9 mouse cellular contexts compared by ENCODE assay signal in the genomic region with DNA sequence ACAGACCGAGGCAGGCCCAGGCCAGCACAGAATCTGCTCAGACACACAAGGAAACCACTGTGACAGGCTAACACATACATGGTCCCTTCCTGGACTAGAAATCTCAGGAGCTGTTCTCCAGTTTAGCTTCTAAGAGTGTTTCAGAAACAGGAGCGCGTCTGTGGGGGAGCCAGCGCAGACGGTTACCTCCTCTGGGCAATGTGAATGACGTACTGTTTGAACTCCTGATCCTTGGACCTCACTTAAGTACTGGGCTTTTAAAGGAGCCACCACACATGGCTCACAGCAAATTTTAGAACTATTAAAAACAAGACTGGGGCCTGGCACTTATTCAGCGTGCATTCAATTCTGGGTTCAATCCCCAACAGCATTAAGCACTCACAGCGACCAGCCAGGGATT. TPM values are rescaled to one million over a fixed set of nuclear protein-coding genes. Genes with fewer than 3 reads are reported as not detected.
DNase-seq lines count a peak whose midpoint lies in the region; ATAC-seq and TF ChIP-seq lines count a peak whose summit lies in the region.
"Had no signal": no experiment of that assay in that cellular context is flagged by ENCODE, and none has a peak within 500 bp of the region (broad histone marks: within the 10 kb centered on the region; RNA-seq: fewer than 3 reads in every experiment).

No protein-coding gene starts in this region.

- H3K4me2 ChIP-seq in forebrain, embryonic 13.5 days = peak overlapping the region; percentile 80
- no peak overlapping the region; the same call in 1 of the 2 replicates for H3K4me2 ChIP-seq in liver, embryonic 14.5 days (ENCODE audit: low read depth)

- H3K27me3 ChIP-seq in liver, adult 2 months (ENCODE audit: control insufficient read depth, insufficient read depth, low read length) = no peaks in the 10 kb centered on the region
- H3K27me3 ChIP-seq in forebrain, embryonic 13.5 days = no peaks in the 10 kb centered on the region
- no peaks in the 10 kb centered on the region for H3K27me3 ChIP-seq in kidney, adult 2 months (replicated peaks; ENCODE audit: control insufficient read depth, insufficient read depth, low read length)
- no peaks in the 10 kb centered on the region for H3K27me3 ChIP-seq in liver, embryonic 14.5 days (ENCODE audit: control insufficient read depth, insufficient read depth, low read length)
- no peaks in the 10 kb centered on the region for H3K27me3 ChIP-seq in thymus, adult 2 months (ENCODE audit: control insufficient read depth, insufficient read depth, low read length)

- no peaks in the 10 kb centered on the region for H3K9me3 ChIP-seq in forebrain, embryonic 13.5 days (replicated peaks)
- H3K9me3 ChIP-seq in liver, embryonic 14.5 days (ENCODE audit: control insufficient read depth, low read length) = no peaks in the 10 kb centered on the region

- H3K4me1 ChIP-seq in liver, adult 2 months (ENCODE audit: control insufficient read depth, insufficient read depth, low read length) = peaks cover 2% of the 10 kb centered on the region; the same call in 1 of the 2 replicates
- peaks cover 53% of the 10 kb centered on the region for H3K4me1 ChIP-seq in forebrain, embryonic 13.5 days
- no peaks in the 10 kb centered on the region; the same call in 1 of the 2 replicates for H3K4me1 ChIP-seq in kidney, adult 2 months (ENCODE audit: control insufficient read depth, insufficient read depth, low read length)
- H3K4me1 ChIP-seq in liver, embryonic 14.5 days (replicated peaks; ENCODE audit: control insufficient read depth in 2 of 2, insufficient read depth in 2 of 2, low read length in 1 of 2) = peaks cover 19 to 34% of the 10 kb centered on the region in 2 experiments
- peaks cover 24% of the 10 kb centered on the region for H3K4me1 ChIP-seq in thymus, adult 2 months (replicated peaks; ENCODE audit: control insufficient read depth, insufficient read depth, low read length)

- ATAC-seq in forebrain, embryonic 13.5 days = no peak
- no peak for ATAC-seq in liver, embryonic 14.5 days (ENCODE audit: insufficient read depth)

- H3K4me3 ChIP-seq in liver, adult 2 months (ENCODE audit: insufficient read depth, low read depth, low read length) = peak overlapping the region; percentile 14; the same call in 1 of the 2 replicates
- no peak overlapping the region for H3K4me3 ChIP-seq in forebrain, embryonic 13.5 days
- no peak overlapping the region for H3K4me3 ChIP-seq in kidney, adult 2 months (ENCODE audit: insufficient read depth, low read depth, low read length)
- H3K4me3 ChIP-seq in liver, embryonic 14.5 days (ENCODE audit: insufficient read depth in 1 of 2, low read depth in 2 of 2, low read length in 2 of 2) = no peak overlapping the region
- no peak overlapping the region for H3K4me3 ChIP-seq in thymus, adult 2 months (ENCODE audit: control insufficient read depth, insufficient read depth, low read length)

- TF ChIP-seq POLR2A in liver, adult 2 months (IDR thresholded peaks at IDR 0.05; ENCODE audit: extremely low read depth, insufficient read depth, low read length) = no peak
- TF ChIP-seq POLR2A in kidney, adult 2 months (IDR thresholded peaks at IDR 0.05; ENCODE audit: low read depth, low read length) = no peak
- TF ChIP-seq POLR2A in thymus, adult 2 months (IDR thresholded peaks at IDR 0.05; ENCODE audit: control insufficient read depth, extremely low read depth, insufficient read depth, low read length, poor library complexity) = no peak

- TF ChIP-seq EP300 in liver, embryonic 14.5 days (IDR thresholded peaks at IDR 0.05; ENCODE audit: low read depth) = no peak

- H3K27ac ChIP-seq in liver, adult 2 months (replicated peaks; ENCODE audit: insufficient read depth, low read depth, low read length) = no peak overlapping the region
- H3K27ac ChIP-seq in forebrain, embryonic 13.5 days = peak overlapping the region; percentile 73; the same call in 1 of the 2 replicates
- H3K27ac ChIP-seq in kidney, adult 2 months (ENCODE audit: insufficient read depth, low read depth, low read length) = peak overlapping the region; percentile 48; the same call in 1 of the 2 replicates
- no peak overlapping the region for H3K27ac ChIP-seq in liver, embryonic 14.5 days
- no peak overlapping the region for H3K27ac ChIP-seq in thymus, adult 2 months (ENCODE audit: control insufficient read depth, insufficient read depth, low read length)

- no peaks in the 10 kb centered on the region for H3K79me2 ChIP-seq in liver, adult 2 months (ENCODE audit: control insufficient read depth, insufficient read depth, low read length)

- no peak for TF ChIP-seq CTCF in liver, adult 2 months (IDR thresholded peaks at IDR 0.05; ENCODE audit: low read depth, low read length)
- no peak for TF ChIP-seq CTCF in kidney, adult 2 months (conservative IDR thresholded peaks at IDR 0.05; ENCODE audit: insufficient read depth, insufficient read length, low read depth, low read length)
- TF ChIP-seq CTCF in liver, embryonic 14.5 days (IDR thresholded peaks at IDR 0.05; ENCODE audit: low read depth) = no peak
- TF ChIP-seq CTCF in thymus, adult 2 months (IDR thresholded peaks at IDR 0.05; ENCODE audit: borderline replicate concordance, control insufficient read depth, extremely low read depth, insufficient read depth, low read length, poor library complexity) = no peak

- DNase-seq in liver, adult 2 months (ENCODE audit: extremely low read depth, low read depth, low spot score) = peak; percentile 73
- DNase-seq in liver = no peak
- DNase-seq in kidney, adult 2 months = peak; percentile 65
- DNase-seq in liver, embryonic 14.5 days (ENCODE audit: low read depth in 3 of 3, low spot score in 3 of 3) = no peak
- no peak for DNase-seq in layer of hippocampus, postnatal 10 days (ENCODE audit: low spot score in 2 of 2)
- DNase-seq in thymus, adult 2 months = no peak

- peak overlapping the region; percentile 69 for H3K9ac ChIP-seq in liver, adult 2 months (ENCODE audit: low read depth, low read length)
- H3K9ac ChIP-seq in forebrain, embryonic 13.5 days = peak overlapping the region; percentile 40; the same call in 1 of the 2 replicates
- H3K9ac ChIP-seq in liver, embryonic 14.5 days (replicated peaks) = peak overlapping the region; percentile 27; the same call in 1 of the 2 replicates

- no peaks in the 10 kb centered on the region for H3K36me3 ChIP-seq in liver, adult 2 months (ENCODE audit: control insufficient read depth, insufficient read depth, low read length)
- H3K36me3 ChIP-seq in forebrain, embryonic 13.5 days (ENCODE audit: poor library complexity, severe bottlenecking) = peaks cover 28% of the 10 kb centered on the region
- no peaks in the 10 kb centered on the region for H3K36me3 ChIP-seq in kidney, adult 2 months (ENCODE audit: control insufficient read depth, insufficient read depth, low read length)
- peaks cover 27% of the 10 kb centered on the region for H3K36me3 ChIP-seq in liver, embryonic 14.5 days (replicated peaks; ENCODE audit: control insufficient read depth, insufficient read depth, low read depth)
- no peaks in the 10 kb centered on the region for H3K36me3 ChIP-seq in thymus, adult 2 months (ENCODE audit: control insufficient read depth, insufficient read depth, low read length)

- 37% methylated on average over 8 of the region's 8 CpGs for WGBS in liver, adult 2 months
- 54% methylated on average over 8 of the region's 8 CpGs for WGBS in forebrain, embryonic 13.5 days
- 47% methylated on average over 8 of the region's 8 CpGs for WGBS in kidney, adult 2 months
- WGBS in liver, embryonic 14.5 days (ENCODE audit: insufficient replicate concordance) = 78% methylated on average over 8 of the region's 8 CpGs
- WGBS in thymus, adult 2 months = 90% methylated on average over 8 of the region's 8 CpGs

RNA-seq across cellular contexts. Expression of gene E2f1, which starts 3.1 kb away (rescaled TPM):
- 1.1 and 2.3 TPM in 2 replicates for total RNA-seq in liver, adult 2 months (2014; rRNA removed)
- polyA plus RNA-seq in liver, adult 2 months (2012; rRNA removed) = 2.4 and 3.8 TPM in 2 replicates
- polyA plus RNA-seq in forebrain, embryonic 13.5 days (2015; fragmentation: Nextera tagmentation; extraction: Ambion mirVana) = 20.8 and 22.8 TPM in 2 replicates
- polyA plus RNA-seq in kidney, adult 2 months (2012; rRNA removed) = 3.6 and 4.1 TPM in 2 replicates
- 26.2 and 26.4 TPM in 2 replicates for polyA plus RNA-seq in liver, embryonic 14.5 days (2012; rRNA removed)
- polyA plus RNA-seq in liver, embryonic 14.5 days (2014; fragmentation: Nextera tagmentation; extraction: Ambion mirVana) = 6.0 and 7.6 TPM in 2 replicates
- 10 to 100 TPM in 1 of 2 experiments, 1 to 10 TPM in 1; 8.8 to 10.5 TPM for total RNA-seq in layer of hippocampus, postnatal 10 days (2021)
- 34.0 and 50.3 TPM in 2 replicates for polyA plus RNA-seq in thymus, adult 2 months (2012; rRNA removed)

RNA-seq across cellular contexts. Expression of gene Necab3, which starts 8.0 kb away (rescaled TPM):
- 0.09 and 0.13 TPM in 2 replicates for total RNA-seq in liver, adult 2 months (2014; rRNA removed)
- 0.09 TPM in 1 of 2 replicates, not detected in the other for polyA plus RNA-seq in liver, adult 2 months (2012; rRNA removed)
- 19.8 and 25.4 TPM in 2 replicates for polyA plus RNA-seq in forebrain, embryonic 13.5 days (2015; fragmentation: Nextera tagmentation; extraction: Ambion mirVana)
- polyA plus RNA-seq in kidney, adult 2 months (2012; rRNA removed) = 1.5 and 1.8 TPM in 2 replicates
- polyA plus RNA-seq in liver, embryonic 14.5 days (2012; rRNA removed) = 0.80 and 1.7 TPM in 2 replicates
- 0.87 and 0.96 TPM in 2 replicates for polyA plus RNA-seq in liver, embryonic 14.5 days (2014; fragmentation: Nextera tagmentation; extraction: Ambion mirVana)
- 10 to 100 TPM; 29.8 to 33.0 TPM for total RNA-seq in layer of hippocampus, postnatal 10 days (2021)
- polyA plus RNA-seq in thymus, adult 2 months (2012; rRNA removed) = 14.8 and 15.7 TPM in 2 replicates

RNA-seq across cellular contexts. Expression of gene Actl10, which starts 15.1 kb away (rescaled TPM):
- 0.09 and 0.13 TPM in 2 replicates for total RNA-seq in liver, adult 2 months (2014; rRNA removed)
- polyA plus RNA-seq in liver, adult 2 months (2012; rRNA removed) = not detected in 2 replicates
- polyA plus RNA-seq in forebrain, embryonic 13.5 days (2015; fragmentation: Nextera tagmentation; extraction: Ambion mirVana) = 0.49 and 0.68 TPM in 2 replicates
- 0.05 TPM in 1 of 2 replicates, not detected in the other for polyA plus RNA-seq in kidney, adult 2 months (2012; rRNA removed)
- polyA plus RNA-seq in liver, embryonic 14.5 days (2012; rRNA removed) = 0.05 TPM in 1 of 2 replicates, not detected in the other
- polyA plus RNA-seq in liver, embryonic 14.5 days (2014; fragmentation: Nextera tagmentation; extraction: Ambion mirVana) = not detected in 2 replicates
- not detected for total RNA-seq in layer of hippocampus, postnatal 10 days (2021)
- polyA plus RNA-seq in thymus, adult 2 months (2012; rRNA removed) = 0.11 and 0.47 TPM in 2 replicates
- total RNA-seq: left cerebral cortex, postnatal 25 days had no signal
- polyA plus RNA-seq: embryonic facial prominence, embryonic 11.5 days had no signal

RNA-seq across cellular contexts. Expression of gene 1700003F12Rik, which starts 19.8 kb away (rescaled TPM):
- total RNA-seq in liver, adult 2 months (2014; rRNA removed) = not detected in 2 replicates
- polyA plus RNA-seq in liver, adult 2 months (2012; rRNA removed) = 0.54 TPM in 2 replicates
- 1.4 TPM in 2 replicates for polyA plus RNA-seq in forebrain, embryonic 13.5 days (2015; fragmentation: Nextera tagmentation; extraction: Ambion mirVana)
- 0.29 and 0.52 TPM in 2 replicates for polyA plus RNA-seq in kidney, adult 2 months (2012; rRNA removed)
- polyA plus RNA-seq in liver, embryonic 14.5 days (2012; rRNA removed) = 1.3 TPM in 2 replicates
- 0.90 and 1.1 TPM in 2 replicates for polyA plus RNA-seq in liver, embryonic 14.5 days (2014; fragmentation: Nextera tagmentation; extraction: Ambion mirVana)
- 1 to 10 TPM in 1 of 2 experiments, under 1 TPM in 1; 0.67 to 2.0 TPM for total RNA-seq in layer of hippocampus, postnatal 10 days (2021)
- polyA plus RNA-seq in thymus, adult 2 months (2012; rRNA removed) = 2.0 and 3.3 TPM in 2 replicates

RNA-seq across cellular contexts. Expression of gene Pxmp4, which starts 36.9 kb away (rescaled TPM):
- 39.9 and 51.1 TPM in 2 replicates for total RNA-seq in liver, adult 2 months (2014; rRNA removed)
- polyA plus RNA-seq in liver, adult 2 months (2012; rRNA removed) = 127 and 134 TPM in 2 replicates
- polyA plus RNA-seq in forebrain, embryonic 13.5 days (2015; fragmentation: Nextera tagmentation; extraction: Ambion mirVana) = 10.7 and 13.0 TPM in 2 replicates
- polyA plus RNA-seq in kidney, adult 2 months (2012; rRNA removed) = 118 and 138 TPM in 2 replicates
- polyA plus RNA-seq in liver, embryonic 14.5 days (2012; rRNA removed) = 18.7 and 27.6 TPM in 2 replicates
- 30.2 and 35.4 TPM in 2 replicates for polyA plus RNA-seq in liver, embryonic 14.5 days (2014; fragmentation: Nextera tagmentation; extraction: Ambion mirVana)
- total RNA-seq in layer of hippocampus, postnatal 10 days (2021) = 10 to 100 TPM; 14.3 to 15.7 TPM
- 70.7 and 71.7 TPM in 2 replicates for polyA plus RNA-seq in thymus, adult 2 months (2012; rRNA removed)

Comparison
In these comparisons a context has a peak if more than half of its experiments do, and no peak if none do; other contexts are left out.
1. DNase-seq: peak in liver, adult 2 months (single experiment) and kidney, adult 2 months (single experiment); none in liver (single experiment), liver, embryonic 14.5 days (0 of 3), layer of hippocampus, postnatal 10 days (0 of 2) and thymus, adult 2 months (single experiment).
2. H3K27ac ChIP-seq: peak in forebrain, embryonic 13.5 days (single experiment) and kidney, adult 2 months (single experiment); none in liver, adult 2 months (single experiment), liver, embryonic 14.5 days (single experiment) and thymus, adult 2 months (single experiment).
3. Peak in every context shown above with its lines, with median percentiles within 50 percentile points of each other: H3K9ac ChIP-seq.